Mouse (Mus musculus) heart, postnatal 36 days (tissue): Measurements from ENCODE around the gene Sart3. TPM values are rescaled to one million over a fixed set of nuclear protein-coding genes. Genes with fewer than 3 reads are reported as not detected.

Source experiments
- total RNA-seq, 2 experiments: library from RNA; stranded (reverse); gene quantifications; 2 replicates each; pipeline ENCODE4 v1.2.3; 2021

Sart3 gene
- total RNA-seq, 2 experiments from 2014 or later = 12.4 to 16.6 TPM

Other genes with a start within 250 kb of the Sart3 start
- 10 to 100 TPM; 23.7 to 35.7 TPM for gene Cmklr1, start 122.1 kb downstream of the Sart3 start, total RNA-seq
- gene 1700069L16Rik, start 47.7 kb downstream of the Sart3 start, total RNA-seq = not detected
- 1 to 10 TPM; 7.2 to 8.1 TPM for gene Ficd, start 36.7 kb downstream of the Sart3 start, total RNA-seq
- gene Iscu, start 238 bp upstream of the Sart3 start, total RNA-seq = 100 to 1,000 TPM; 164 to 172 TPM
- 1 to 10 TPM; 5.6 to 5.9 TPM for gene Tmem119, start 28.0 kb upstream of the Sart3 start, total RNA-seq
- gene Selplg, start 60.1 kb upstream of the Sart3 start, total RNA-seq = 1 to 10 TPM; 3.1 to 4.6 TPM
- 10 to 100 TPM; 34.3 to 37.5 TPM for gene Coro1c, start 136.2 kb upstream of the Sart3 start, total RNA-seq
- gene Ssh1, start 221.4 kb upstream of the Sart3 start, total RNA-seq = 10 to 100 TPM; 14.7 to 15.7 TPM
- not detected for gene Dao, start 231.2 kb upstream of the Sart3 start, total RNA-seq